Mouse (Mus musculus) intestine, postnatal 0 days (tissue): Measurements from ENCODE around the gene Itga1. TPM values are rescaled to one million over a fixed set of nuclear protein-coding genes. Genes with fewer than 3 reads are reported as not detected.

Experiments used
- ATAC-seq: fragments of 200-750 bp; cut with Nextera tagmentation; 2 replicates; pipeline ENCODE4 v1.8.0; 2017; ENCODE audit warnings: mild to moderate bottlenecking, moderate TSS enrichment, moderate library complexity
- H3K27ac ChIP-seq: fragments of 300-500 bp; sonication (generic); 2 replicates; pipeline ENCODE4 v1.5.1; 2014; ENCODE audit warnings: mild to moderate bottlenecking, low read depth, low read length, moderate library complexity
- H3K27me3 ChIP-seq: fragments of 300-500 bp; sonication (generic); replicated peaks from 2 replicates; pipeline ENCODE4 v1.6.1; 2014; ENCODE audit warnings: low read length, mixed read lengths; ENCODE audit not compliant: control insufficient read depth, insufficient read depth
- H3K36me3 ChIP-seq: fragments of 300-500 bp; sonication (generic); 2 replicates; pipeline ENCODE4 v1.6.1; 2014; ENCODE audit warnings: mild to moderate bottlenecking, moderate library complexity; ENCODE audit not compliant: control insufficient read depth, insufficient read depth
- H3K4me1 ChIP-seq: fragments of 300-500 bp; sonication (generic); replicated peaks from 2 replicates; pipeline ENCODE4 v1.6.1; 2014; ENCODE audit warnings: antibody characterized with exemption, low read length, mixed read lengths; ENCODE audit not compliant: control insufficient read depth, insufficient read depth
- H3K4me2 ChIP-seq: fragments of 300-500 bp; sonication (generic); replicated peaks from 2 replicates; pipeline ENCODE4 v1.6.1; 2014; ENCODE audit warnings: low read depth, mild to moderate bottlenecking, moderate library complexity
- H3K4me3 ChIP-seq: fragments of 300-500 bp; sonication (generic); 2 replicates; pipeline ENCODE4 v1.5.1; 2014; ENCODE audit warnings: low read depth, low read length
- H3K9ac ChIP-seq: fragments of 300-500 bp; sonication (generic); 2 replicates; pipeline ENCODE4 v1.6.1; 2014; ENCODE audit warnings: mild to moderate bottlenecking, low read depth, low read length
- H3K9me3 ChIP-seq: fragments of 300-500 bp; sonication (generic); 2 replicates; pipeline ENCODE4 v1.6.1; 2016; ENCODE audit warnings: mixed run types; ENCODE audit not compliant: control insufficient read depth
- CTCF ChIP-seq: sonication (generic); IDR thresholded peaks from 2 replicates; pipeline ENCODE4 v1.5.1; 2016; ENCODE audit warnings: low read depth, mild to moderate bottlenecking, control low read depth, antibody characterized with exemption, moderate library complexity
- WGBS: fragments of 180-500 bp; shearing (Covaris S2); extraction: QIAGEN DNeasy Blood & Tissue Kit; methylation state at CpG from one replicate; pipeline ENCODE4 v1.1.7; 2014; 5-methylcytosine and 5-hydroxymethylcytosine counted together
- polyA plus RNA-seq: library from polyadenylated mRNA; unstranded; fragments of >200 nt; fragmentation: Nextera tagmentation; extraction: Ambion mirVana; gene quantifications from 2 replicates; pipeline ENCODE4 v1.2.1, GENCODE M21; 2015

The Itga1 gene
- polyA plus RNA-seq, 1 experiment from 2014 or later: 12.8 TPM

- no peak for ATAC-seq
- Histone ChIP-seq H3K27me3 (no peaks in the 10 kb centered on the region), H3K36me3 (no peaks in the 10 kb centered on the region), H3K4me3 (no peak overlapping the region), H3K4me1 (no peaks in the 10 kb centered on the region), H3K9me3 (no peaks in the 10 kb centered on the region), H3K9ac (no peak overlapping the region), H3K4me2 (no peak overlapping the region), H3K27ac (no peak overlapping the region)
- WGBS: 84% methylated on average over 1 of the region's 1 CpGs
- no peak for TF ChIP-seq CTCF
Measured at GRCm38 (mm10) chr13:115124521-115124920, 22.8 kb upstream of the Itga1 start.

DNA sequence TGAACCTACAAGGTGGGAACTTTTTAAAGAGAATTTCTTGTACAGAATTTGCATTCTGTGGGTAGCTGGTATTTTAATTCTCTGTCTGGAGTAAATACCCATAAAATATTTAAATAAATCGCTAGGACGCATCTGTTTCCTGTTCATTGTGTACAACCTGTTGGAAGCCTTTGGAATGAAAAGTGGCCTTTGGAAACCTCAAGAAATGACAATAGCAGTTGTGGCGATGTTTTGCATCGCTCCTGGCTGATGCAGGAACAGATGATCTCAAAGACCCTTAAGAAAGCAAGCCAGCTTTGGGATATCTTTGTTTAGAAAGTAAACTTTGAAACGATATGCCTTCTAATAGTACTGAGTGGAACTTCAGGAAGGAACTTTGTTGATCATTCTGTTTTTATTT lies 17.0 kb upstream of the Itga1 start:
- H3K36me3 ChIP-seq: no peaks in the 10 kb centered on the region
- no peak overlapping the region for H3K27ac ChIP-seq
- H3K4me2 ChIP-seq: no peak overlapping the region
- H3K4me1 ChIP-seq: no peaks in the 10 kb centered on the region
- no peaks in the 10 kb centered on the region for H3K9me3 ChIP-seq
- H3K4me3 ChIP-seq: no peak overlapping the region
- WGBS: 71% methylated on average over 5 of the region's 5 CpGs
- no peak for TF ChIP-seq CTCF
- H3K9ac ChIP-seq: no peak overlapping the region
- no peak for ATAC-seq
- no peaks in the 10 kb centered on the region for H3K27me3 ChIP-seq

DNA sequence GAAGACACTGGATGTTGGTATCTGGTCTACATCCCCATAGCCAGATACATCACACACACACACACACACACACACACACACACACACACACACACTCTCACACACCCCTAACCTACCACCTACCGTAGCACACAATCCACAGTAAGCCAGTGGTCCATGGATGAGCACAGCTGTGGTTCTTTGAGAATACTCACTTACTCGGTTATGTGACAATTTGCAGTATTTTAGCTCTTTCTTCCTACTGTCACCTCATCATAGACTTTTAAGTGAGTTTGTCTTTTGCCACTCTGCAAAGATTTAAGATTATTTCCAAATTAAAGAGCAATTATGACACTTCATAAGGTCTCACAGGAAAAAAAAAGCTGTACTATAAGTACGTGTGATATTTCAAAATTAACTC lies 16.4 kb upstream of the Itga1 start:
- Histone ChIP-seq H3K4me1 (no peaks in the 10 kb centered on the region), H3K27ac (no peak overlapping the region), H3K9ac (no peak overlapping the region), H3K4me3 (no peak overlapping the region), H3K36me3 (no peaks in the 10 kb centered on the region), H3K9me3 (no peaks in the 10 kb centered on the region), H3K27me3 (no peaks in the 10 kb centered on the region), H3K4me2 (no peak overlapping the region)
- 86% methylated on average over 3 of the region's 3 CpGs for WGBS
- no peak for TF ChIP-seq CTCF
- no peak for ATAC-seq

- no peaks in the 10 kb centered on the region for H3K27me3 ChIP-seq
- no peak for TF ChIP-seq CTCF
- no peaks in the 10 kb centered on the region for H3K4me1 ChIP-seq
- H3K27ac ChIP-seq: no peak overlapping the region
- 76% methylated on average over 3 of the region's 3 CpGs for whole genome bisulfite sequencing
- H3K4me2 ChIP-seq: no peak overlapping the region
- H3K9me3 ChIP-seq: no peaks in the 10 kb centered on the region
- H3K9ac ChIP-seq: no peak overlapping the region
- no peaks in the 10 kb centered on the region for H3K36me3 ChIP-seq
- no peak for ATAC-seq
- no peak overlapping the region for H3K4me3 ChIP-seq
Measured at GRCm38 (mm10) chr13:115116930-115117621, 15.3 kb upstream of the Itga1 start.

DNA sequence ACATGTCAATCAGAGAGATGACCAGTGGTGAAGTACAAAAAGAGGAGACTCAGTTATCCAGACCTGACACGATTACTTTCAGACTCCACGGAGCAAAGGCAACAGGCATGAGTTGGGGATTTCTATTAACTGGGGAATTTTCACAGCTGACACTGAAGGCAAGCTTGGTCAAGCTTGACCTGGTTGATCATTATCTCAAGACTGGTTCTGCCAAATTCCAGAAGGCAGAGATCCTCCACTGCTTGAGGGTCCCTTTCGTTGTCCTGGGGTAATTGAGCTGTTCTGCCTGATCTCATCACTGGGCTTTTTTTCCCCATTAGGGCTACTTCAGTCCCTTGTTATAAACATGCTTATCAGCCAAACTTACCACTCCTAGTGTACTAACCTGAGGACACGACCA lies 7.9 kb upstream of the Itga1 start:
- no peaks in the 10 kb centered on the region for H3K36me3 ChIP-seq
- 45% methylated on average over 4 of the region's 4 CpGs for WGBS
- no peak for ATAC-seq

DNA sequence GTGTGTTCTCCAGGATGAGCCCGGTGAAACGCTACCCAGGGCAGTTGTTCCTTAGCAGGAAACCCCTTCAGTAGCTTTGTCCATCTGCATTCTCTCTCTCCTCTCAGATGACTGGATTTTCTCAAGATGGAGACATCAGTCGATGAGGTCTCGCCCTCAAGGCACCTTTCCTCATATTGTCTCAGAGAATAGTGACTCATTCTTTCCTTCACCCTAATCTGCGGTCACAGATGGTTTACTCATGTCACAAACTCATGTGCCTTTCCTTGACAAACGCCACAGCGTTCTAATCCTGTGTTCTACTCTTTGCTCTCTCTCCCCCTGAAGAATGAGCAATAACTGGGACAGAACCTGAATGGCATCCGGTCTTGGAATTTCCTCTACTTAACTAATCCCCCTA lies 5.7 kb upstream of the Itga1 start:
- Histone ChIP-seq H3K9ac (no peak overlapping the region), H3K27ac (no peak overlapping the region), H3K4me2 (no peak overlapping the region), H3K36me3 (no peaks in the 10 kb centered on the region), H3K27me3 (no peaks in the 10 kb centered on the region), H3K4me3 (no peak overlapping the region), H3K4me1 (no peaks in the 10 kb centered on the region), H3K9me3 (no peaks in the 10 kb centered on the region)
- no peak for ATAC-seq
- no peak for TF ChIP-seq CTCF
- WGBS: 88% methylated on average over 8 of the region's 8 CpGs

More for the DNA sequence above, 7.9 kb upstream of the Itga1 start:
- H3K27ac ChIP-seq: no peak overlapping the region
- H3K9me3 ChIP-seq: no peaks in the 10 kb centered on the region
- no peaks in the 10 kb centered on the region for H3K4me1 ChIP-seq
- no peak overlapping the region for H3K4me3 ChIP-seq
- TF ChIP-seq CTCF: no peak
- H3K27me3 ChIP-seq: no peaks in the 10 kb centered on the region
- no peak overlapping the region for H3K9ac ChIP-seq
- H3K4me2 ChIP-seq: no peak overlapping the region
